Mouse (Mus musculus): ENCODE data around the gene 9530003J23Rik.
"Not testable (repeated sequence)": the region's sequence is repeated elsewhere in the genome, so short reads cannot be mapped to it uniquely, and the experiment has no call there.

GRCm38 (mm10) chr10:117208787-117209186, 29.7 kb downstream of the 9530003J23Rik start:
- not testable (repeated sequence) for TF ChIP-seq CTCF (IDR thresholded peaks at IDR 0.05; ENCODE audit: low read depth, low read length); POLR2A (IDR thresholded peaks at IDR 0.05; ENCODE audit: extremely low read depth, insufficient read depth, low read length)

All from liver, adult 2 months (tissue).